Mouse (Mus musculus) E14TG2a.4 (cell line): ENCODE data around the gene Gja1.

Source experiments
- CTCF ChIP-seq: conservative IDR thresholded peaks from 2 replicates; pipeline ENCODE4 v1.5.1; 2014; ENCODE audit warnings: low read length
- NANOG ChIP-seq: IDR thresholded peaks from 2 replicates; pipeline ENCODE4 v1.6.1; 2014; ENCODE audit warnings: borderline replicate concordance, low read length, mixed read lengths
- POU5F1 ChIP-seq: IDR thresholded peaks from 2 replicates; pipeline ENCODE4 v1.6.1; 2014; ENCODE audit warnings: low read length, borderline replicate concordance

- TF ChIP-seq CTCF (no peak), NANOG (no peak), POU5F1 (no peak)
Observed at GRCm38 (mm10) chr10:56377097-56377965, at the start of gene Gja1.
